In the genomic region with DNA sequence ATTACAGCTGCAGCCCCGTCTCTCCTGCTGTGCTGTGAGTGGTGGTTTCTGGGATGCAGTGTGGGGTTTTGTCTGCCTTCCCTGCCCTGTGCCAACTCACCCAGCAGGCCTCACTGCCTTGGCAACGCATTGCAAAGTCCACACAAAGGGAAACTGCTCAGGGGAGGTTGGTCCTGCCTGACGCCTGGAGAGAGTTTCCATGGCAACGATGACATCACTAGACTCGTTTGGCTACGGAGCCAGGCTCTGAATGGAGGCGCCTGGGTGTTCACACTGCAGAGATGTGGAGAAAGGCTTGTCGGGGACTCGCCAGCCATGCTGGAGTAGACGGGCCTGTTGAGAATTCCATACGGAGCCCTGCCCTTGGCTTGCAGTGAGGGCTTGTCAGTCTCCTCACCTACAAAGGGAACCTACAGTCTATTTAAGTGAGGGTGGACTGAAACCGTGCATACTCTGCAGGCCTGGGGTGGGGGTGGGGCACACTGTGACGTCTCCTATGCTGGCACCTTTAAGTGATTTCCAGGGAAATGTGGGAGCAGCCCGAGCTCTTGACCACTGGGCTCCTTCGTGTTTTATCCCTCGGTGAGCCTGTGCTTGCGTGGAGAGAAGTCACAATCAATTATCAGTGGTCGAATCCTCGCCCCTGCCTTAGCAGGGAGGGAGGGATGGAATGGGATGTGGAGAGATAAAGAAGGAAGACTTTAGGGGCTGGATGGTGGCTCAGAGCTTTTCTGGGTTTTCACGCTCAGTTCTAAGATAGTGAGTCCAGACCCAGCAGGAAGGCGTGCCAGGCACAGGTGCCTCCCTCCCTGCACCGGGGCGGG, we compare ENCODE assay signal across 8 mouse cellular contexts. TPM values are rescaled to one million over a fixed set of nuclear protein-coding genes. Genes with fewer than 3 reads are reported as not detected.
A peak's percentile ranks its signal among the peaks of the same experiment; 100 is the strongest.
DNase-seq lines count a peak whose midpoint lies in the region; ATAC-seq lines count a peak whose summit lies in the region.

No protein-coding gene starts in this region.

- DNase-seq in cerebellum, postnatal 25 days, result peak; percentile 93 to 94
- DNase-seq in gastrocnemius, adult 18-20 months (ENCODE audit: low spot score), result peak; percentile 75
- peak; percentile 92 for DNase-seq in hindlimb bud, embryonic 11.5 days (ENCODE audit: extremely low spot score, low read depth, low spot score)
- peak; percentile 94 to 96 for DNase-seq in left cerebral cortex, adult 18-20 months (ENCODE audit: low spot score in 2 of 2)
- peak; percentile 94 for DNase-seq in lung, postnatal 36 days
- peak; percentile 100 for DNase-seq in retina, postnatal 1 day
- no peak for DNase-seq in spleen, postnatal 14 days (ENCODE audit: low spot score in 2 of 2)

- ATAC-seq in activated CD4-positive, CD25-positive, alpha-beta regulatory T cell, adult 4 months, result peak; percentile 69

RNA-seq across cellular contexts. Expression of gene Tob1, which starts 50.6 kb away (rescaled TPM):
- polyA plus RNA-seq in activated CD4-positive, CD25-positive, alpha-beta regulatory T cell, adult 4 months (2017; shearing (Covaris generic)), result 1 to 10 TPM; 5.3 to 5.8 TPM
- total RNA-seq in gastrocnemius, adult 18-20 months (2021), result 100 to 1,000 TPM; 215 to 238 TPM
- total RNA-seq in left cerebral cortex, adult 18-20 months (2021), result 10 to 100 TPM; 40.6 to 42.1 TPM

Comparison
In these comparisons a context has a peak if more than half of its experiments do, and no peak if none do; other contexts are left out.
1. DNase-seq: peak in cerebellum, postnatal 25 days (2 of 2), gastrocnemius, adult 18-20 months (single experiment), hindlimb bud, embryonic 11.5 days (single experiment), left cerebral cortex, adult 18-20 months (2 of 2), lung, postnatal 36 days (single experiment) and retina, postnatal 1 day (single experiment); none in spleen, postnatal 14 days (0 of 2).
2. RNA of gene Tob1, which starts 50.6 kb away (total RNA-seq): 215 to 238 TPM in gastrocnemius, adult 18-20 months; 40.6 to 42.1 TPM in left cerebral cortex, adult 18-20 months; every median in the first group is over 4 times any median in the second.